Mouse (Mus musculus): ENCODE measurements at regions not wholly inside any gene's neighbourhood (a gene's known extent, or its start where the extent isn't known, plus 50 kb on each side); places are given as distances from the start of the nearest gene placed in this dataset.
A peak's percentile ranks its signal among the peaks of the same experiment; 100 is the strongest.

DNA sequence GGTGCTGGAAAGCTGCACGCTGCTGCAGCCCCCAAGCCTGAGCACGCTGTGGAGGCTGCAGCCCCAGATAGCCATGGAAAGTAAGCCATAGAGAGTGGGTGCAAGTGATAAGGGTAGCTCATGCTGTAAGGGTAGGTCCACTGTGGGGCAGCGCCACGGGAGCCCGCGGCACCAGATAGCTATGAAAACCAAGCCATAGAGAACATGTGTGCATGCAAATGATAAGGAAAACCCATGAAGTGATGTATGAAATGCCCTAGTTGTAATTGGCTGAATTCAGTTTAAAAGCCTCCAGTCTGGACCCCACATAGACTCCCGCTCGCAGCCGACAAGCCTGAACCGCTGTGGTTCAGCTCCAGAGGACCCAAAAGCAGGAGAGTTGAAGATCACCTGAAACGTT lies 58.8 kb upstream of the L3mbtl3 start:
- no peak for ATAC-seq (replicated peaks; ENCODE audit: low read depth, poor library complexity, severe bottlenecking)

GRCm38 (mm10) chr10:26440720-26441119 lies 64.9 kb upstream of the L3mbtl3 start:
- no peak for ATAC-seq (replicated peaks; ENCODE audit: low read depth, poor library complexity, severe bottlenecking)

DNA sequence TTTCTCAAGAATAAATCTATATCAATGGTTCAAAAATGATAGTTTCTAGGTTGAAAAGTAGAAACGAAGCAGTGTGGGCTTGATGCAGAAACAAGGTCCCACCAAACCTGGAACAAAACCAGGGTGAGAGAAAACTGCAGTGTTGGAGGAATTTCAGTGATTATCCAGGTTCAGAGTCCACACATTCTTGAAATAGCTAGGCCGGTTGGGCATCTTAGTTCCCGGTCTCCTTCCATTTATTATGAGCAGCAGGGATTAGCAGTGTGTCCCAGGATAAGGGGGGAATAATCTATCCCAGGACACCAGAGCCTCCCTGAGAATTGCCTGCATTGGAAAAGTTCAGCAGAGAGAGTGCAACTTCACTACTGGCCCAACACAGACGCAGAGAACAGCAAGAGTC lies 108.5 kb upstream of the L3mbtl3 start:
- ATAC-seq (replicated peaks; ENCODE audit: low read depth, poor library complexity, severe bottlenecking) = no peak

- ATAC-seq (replicated peaks; ENCODE audit: low read depth, poor library complexity, severe bottlenecking) = no peak
Measured at GRCm38 (mm10) chr10:26491351-26491750, 115.6 kb upstream of the L3mbtl3 start.

DNA sequence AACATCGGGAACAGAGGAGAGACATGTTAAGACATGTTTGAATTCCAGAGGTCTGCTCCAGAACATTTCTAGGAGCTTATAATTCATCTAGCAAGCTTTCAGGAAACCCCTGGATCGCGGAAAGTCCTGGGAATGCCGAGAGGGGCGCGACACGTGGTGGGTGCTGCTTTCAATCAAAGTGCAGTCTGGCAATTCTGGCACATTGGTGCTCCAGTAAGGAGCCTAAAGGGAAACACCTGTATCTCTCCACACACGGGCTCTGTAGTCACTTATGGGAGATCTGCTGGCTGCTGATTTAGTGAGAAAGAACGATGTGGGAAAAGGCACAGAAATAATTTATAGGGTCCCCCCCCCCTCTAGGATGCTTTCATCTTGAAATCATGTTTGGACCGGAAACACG lies 116.4 kb upstream of the L3mbtl3 start:
- no peak for ATAC-seq (replicated peaks; ENCODE audit: low read depth, poor library complexity, severe bottlenecking)

DNA sequence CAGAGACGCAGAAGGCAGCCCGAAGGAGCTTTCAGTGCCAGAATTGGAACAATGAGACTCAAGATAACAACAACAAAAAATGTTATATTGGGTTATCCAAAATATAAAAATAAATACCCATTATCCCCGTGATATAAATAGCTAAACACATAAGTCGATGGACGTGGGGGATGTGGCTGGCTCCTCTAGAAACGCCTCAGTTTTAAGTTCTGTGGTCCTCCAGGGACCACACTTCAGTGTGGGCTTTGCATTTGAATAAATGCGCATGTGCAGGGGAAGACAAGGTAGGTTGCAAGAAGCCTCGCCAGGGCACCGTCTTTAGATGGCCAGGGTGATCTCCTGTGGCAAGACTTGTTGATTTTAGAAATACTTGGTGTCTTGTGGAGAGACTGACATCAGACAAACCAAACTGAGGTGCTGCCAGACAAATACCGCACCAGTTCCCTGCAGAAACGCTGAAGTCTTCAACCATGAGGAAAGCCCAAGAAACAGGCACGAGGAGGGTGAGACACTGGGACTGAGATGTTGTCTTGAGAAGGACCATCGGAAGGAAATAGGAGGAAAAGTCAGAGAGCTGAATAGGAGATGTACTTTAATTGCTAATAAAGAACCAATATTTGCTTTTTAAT lies 117.2 kb upstream of the L3mbtl3 start:
- ATAC-seq (replicated peaks; ENCODE audit: low read depth, poor library complexity, severe bottlenecking) = no peak

DNA sequence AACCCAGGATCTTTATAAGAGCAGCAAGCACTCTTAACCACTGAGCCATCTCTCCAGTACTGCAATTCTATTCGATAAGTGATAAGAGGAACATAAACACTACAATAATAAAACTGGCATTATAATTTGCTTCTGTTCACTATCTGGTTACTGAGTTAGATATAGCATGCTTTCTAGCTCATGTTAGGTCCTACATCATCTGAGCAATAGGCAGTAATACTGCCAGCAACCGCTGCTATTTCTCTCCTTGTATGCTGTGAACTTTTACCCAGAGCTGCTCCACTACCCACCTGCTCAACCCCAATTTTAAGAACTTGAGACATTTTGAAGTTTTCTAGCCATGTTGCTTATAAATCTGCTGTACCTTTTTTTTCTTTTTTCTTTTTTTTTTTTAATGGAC lies 118.0 kb upstream of the L3mbtl3 start:
- ATAC-seq (replicated peaks; ENCODE audit: low read depth, poor library complexity, severe bottlenecking) = no peak

DNA sequence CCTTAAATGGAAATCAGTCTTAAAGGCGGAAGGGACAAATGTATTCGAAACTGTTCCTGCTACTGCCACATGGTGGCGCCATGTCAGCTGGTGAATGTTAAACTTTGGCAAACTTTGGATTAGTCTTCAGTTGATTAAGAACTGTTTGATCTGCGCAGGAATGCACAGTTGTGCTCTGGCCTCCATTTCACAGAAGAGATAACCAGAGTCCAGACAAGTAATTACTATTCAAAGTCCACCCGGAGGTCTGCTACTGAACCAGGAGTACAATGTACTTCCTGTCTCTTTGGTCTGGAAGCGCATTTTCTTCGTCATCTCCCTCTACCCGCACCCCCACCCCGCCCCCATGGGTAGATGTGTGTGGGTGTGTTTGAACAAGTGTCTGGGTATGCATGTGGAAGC lies 118.6 kb upstream of the L3mbtl3 start:
- ATAC-seq (replicated peaks; ENCODE audit: low read depth, poor library complexity, severe bottlenecking) = peak; percentile 97

DNA sequence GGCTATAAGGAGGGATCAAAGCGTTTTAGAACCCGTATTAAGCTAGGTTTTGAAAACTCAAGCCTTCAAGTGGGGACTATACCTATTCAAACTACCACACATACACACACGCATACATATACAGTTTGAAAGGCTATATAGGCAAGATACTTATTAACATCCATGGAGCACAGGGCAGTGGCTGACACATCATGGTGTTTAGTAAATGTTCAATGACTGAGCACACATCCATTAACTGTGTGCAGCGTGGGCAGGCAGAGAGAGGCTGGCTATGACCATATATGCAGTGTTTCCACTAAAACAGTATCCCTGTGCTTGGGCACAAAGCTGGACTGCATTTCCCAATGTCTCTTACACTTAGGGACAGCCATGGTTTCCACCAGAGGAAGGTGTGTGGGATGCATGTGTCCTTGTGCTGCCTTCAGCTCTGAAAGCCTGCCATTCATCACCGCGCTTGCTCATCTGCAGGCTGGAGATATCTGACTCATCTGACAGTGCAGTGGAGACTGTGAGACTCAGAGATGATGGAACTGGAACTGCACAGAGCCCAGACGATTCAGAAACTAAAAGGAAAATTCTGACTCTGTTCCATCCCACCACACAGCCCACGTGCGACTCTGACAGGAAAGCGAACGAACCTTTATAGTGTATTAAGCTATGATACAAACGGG lies 124.6 kb upstream of the L3mbtl3 start:
- ATAC-seq (replicated peaks; ENCODE audit: low read depth, poor library complexity, severe bottlenecking) = no peak

DNA sequence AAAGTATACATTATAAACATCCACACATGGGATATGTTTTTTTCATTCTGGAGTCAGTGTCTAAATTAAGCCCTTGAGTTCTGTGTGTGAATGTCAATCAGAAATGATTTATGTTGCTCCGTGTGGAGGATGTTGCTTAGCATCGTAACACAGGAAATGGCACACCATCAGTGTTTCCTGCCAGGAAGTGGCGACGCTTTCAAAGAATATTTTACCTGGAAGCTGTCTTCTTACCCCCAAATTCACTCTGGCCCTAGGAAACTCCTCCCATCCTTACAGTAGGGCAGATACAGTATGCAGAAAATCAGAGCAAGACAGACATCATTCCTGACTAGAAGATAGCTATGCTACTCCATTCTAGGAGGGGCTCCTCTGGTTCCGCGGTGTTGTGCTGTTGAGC lies 145.1 kb upstream of the L3mbtl3 start:
- peak; percentile 87 for ATAC-seq (replicated peaks; ENCODE audit: low read depth, poor library complexity, severe bottlenecking)

- ATAC-seq (replicated peaks; ENCODE audit: low read depth, poor library complexity, severe bottlenecking) = no peak
Measured at GRCm38 (mm10) chr10:26525848-26526546, 150.2 kb upstream of the L3mbtl3 start.

- 0 out of 2 replicates have a peak, but pooled peaks have one; percentile 54 for ATAC-seq (replicated peaks; ENCODE audit: low read depth, poor library complexity, severe bottlenecking)
Measured at GRCm38 (mm10) chr10:26540189-26540588, 164.4 kb upstream of the L3mbtl3 start.

GRCm38 (mm10) chr10:26544061-26544460 lies 168.3 kb upstream of the L3mbtl3 start:
- ATAC-seq (replicated peaks; ENCODE audit: low read depth, poor library complexity, severe bottlenecking) = no peak

DNA sequence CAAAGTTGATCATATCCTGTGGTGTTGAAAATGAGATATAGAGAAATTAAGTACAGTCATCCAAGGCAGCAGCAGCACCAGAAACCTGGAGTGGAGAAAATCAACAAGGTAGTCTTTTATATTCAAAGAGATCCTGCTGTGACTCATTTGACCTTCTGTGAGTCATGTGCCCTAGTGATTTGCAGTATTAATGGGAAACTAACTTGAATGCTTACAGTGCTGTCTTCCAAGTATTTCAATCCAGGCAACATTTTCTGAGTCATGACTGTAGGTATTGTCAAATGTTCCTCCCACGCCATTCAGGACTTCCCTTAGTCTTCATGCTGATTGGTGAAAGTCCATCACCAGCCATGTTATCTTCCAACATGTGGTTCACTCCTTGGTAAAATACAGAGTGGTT lies 169.0 kb upstream of the L3mbtl3 start:
- ATAC-seq (replicated peaks; ENCODE audit: low read depth, poor library complexity, severe bottlenecking) = no peak

DNA sequence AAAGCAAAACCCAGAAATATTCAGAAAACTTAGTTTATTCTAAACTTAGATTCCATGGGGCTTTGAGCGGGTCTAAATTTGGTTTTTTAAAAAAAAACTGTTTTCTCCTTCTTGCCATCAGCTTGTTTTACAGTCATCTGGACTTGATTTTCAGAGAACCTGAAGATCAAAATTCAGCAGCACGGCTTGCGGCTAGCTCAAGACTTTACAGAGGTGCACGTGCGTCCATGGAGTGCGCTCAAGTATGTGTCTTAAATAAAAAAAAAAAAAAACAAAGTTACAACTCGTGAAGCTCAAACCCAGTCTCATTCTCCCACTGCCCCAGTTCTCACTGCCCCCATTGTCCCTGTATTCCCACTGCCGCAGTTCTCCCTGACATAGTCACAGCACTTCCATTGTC lies 180.5 kb upstream of the L3mbtl3 start:
- no peak for ATAC-seq (replicated peaks; ENCODE audit: low read depth, poor library complexity, severe bottlenecking)

GRCm38 (mm10) chr10:26558118-26558517 lies 182.3 kb upstream of the L3mbtl3 start:
- peak; percentile 95 for ATAC-seq (replicated peaks; ENCODE audit: low read depth, poor library complexity, severe bottlenecking)

GRCm38 (mm10) chr10:26559323-26559722 lies 183.6 kb upstream of the L3mbtl3 start:
- ATAC-seq (replicated peaks; ENCODE audit: low read depth, poor library complexity, severe bottlenecking) = no peak

DNA sequence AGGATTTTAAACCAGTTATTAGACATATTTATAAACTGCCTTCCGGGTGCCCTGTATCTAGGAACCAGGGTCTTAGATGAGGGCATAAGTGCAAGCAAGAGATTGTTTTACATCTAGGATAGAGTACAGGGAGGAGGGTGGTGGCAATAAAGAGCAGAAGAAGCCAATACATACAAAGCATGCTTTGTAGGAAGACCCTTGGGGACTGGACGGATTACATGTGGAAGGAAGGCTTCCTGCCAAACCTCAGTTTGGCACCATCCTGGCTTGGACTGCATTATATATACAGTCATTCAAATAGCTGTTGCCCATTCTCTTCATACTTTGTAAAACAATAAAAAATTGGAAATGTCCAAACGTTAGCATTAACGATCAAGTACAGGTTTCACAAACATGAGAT lies 184.7 kb upstream of the L3mbtl3 start:
- no peak for ATAC-seq (replicated peaks; ENCODE audit: low read depth, poor library complexity, severe bottlenecking)

DNA sequence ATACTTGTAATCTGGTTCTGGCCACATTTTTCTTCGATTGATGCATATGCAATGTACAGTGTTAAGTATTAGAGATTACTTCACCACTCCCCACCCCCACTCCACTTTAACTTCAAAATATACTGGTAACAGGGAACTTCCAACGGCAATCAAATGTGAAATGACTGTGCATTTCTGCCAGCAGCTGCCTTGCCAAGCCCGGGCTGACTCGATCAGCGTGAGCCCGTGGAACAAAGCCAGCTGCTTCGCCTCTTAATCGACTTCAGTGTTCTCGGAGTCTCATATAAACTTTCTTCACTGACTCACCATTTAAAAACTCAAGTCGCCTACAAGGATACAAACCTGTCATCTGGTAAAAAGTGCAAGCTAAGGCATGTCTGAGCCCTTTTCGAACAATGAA lies 188.7 kb upstream of the L3mbtl3 start:
- ATAC-seq (replicated peaks; ENCODE audit: low read depth, poor library complexity, severe bottlenecking) = peak; percentile 97

DNA sequence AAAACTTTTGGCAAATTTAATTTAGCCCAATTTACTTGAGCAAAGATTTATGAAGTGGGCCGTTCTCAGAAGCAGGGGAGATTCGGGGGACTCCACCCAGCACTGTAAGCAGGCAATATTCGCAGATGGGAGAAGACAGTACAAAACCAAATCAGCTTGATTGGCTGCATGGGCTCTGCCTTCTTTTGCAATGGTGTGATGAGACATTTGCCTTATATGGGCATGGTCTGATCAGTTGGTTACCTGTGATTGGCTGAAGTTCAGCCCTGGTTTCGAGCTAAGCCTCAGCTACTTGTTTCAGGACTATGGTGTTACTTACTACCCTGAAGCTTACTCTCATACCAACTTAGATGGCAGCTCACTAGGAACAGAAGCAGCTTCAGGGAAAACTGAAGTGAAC lies 185.6 kb upstream of the Arhgap18 start:
- no peak for ATAC-seq (replicated peaks; ENCODE audit: low read depth, poor library complexity, severe bottlenecking)

- peak; percentile 63; the same call in 1 of the 2 replicates for ATAC-seq (replicated peaks; ENCODE audit: low read depth, poor library complexity, severe bottlenecking)
Measured at GRCm38 (mm10) chr10:26570468-26570867, 182.8 kb upstream of the Arhgap18 start.
